Mouse (Mus musculus): ENCODE measurements around the gene Bcl6b. TPM values are rescaled to one million over a fixed set of nuclear protein-coding genes. Genes with fewer than 3 reads are reported as not detected.

Gene Bcl6b
- total and polyA plus RNA-seq, 3 experiments, result 0.22 TPM; not detected in 2

DNA sequence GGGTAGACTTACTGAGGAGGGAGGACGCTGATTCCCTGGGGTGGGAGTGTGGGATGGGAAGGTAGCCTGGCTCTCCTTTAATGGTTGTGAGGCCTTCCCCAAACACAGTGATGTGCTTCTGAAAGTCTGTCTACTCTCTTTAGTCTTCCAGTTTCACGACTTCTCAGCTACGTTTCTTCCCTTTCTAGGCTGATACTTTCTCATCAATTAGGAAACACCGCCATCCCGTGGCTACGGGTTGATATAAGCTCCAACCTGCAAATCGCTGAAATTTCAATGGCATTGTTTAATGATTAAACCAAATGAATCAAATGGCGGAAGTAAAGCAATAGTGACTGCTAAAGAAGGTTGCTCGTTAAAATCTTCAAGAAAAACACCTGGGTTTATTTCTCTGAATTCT lies 16.7 kb downstream of the Bcl6b start:
- ATAC-seq (ENCODE audit: extremely low read depth, insufficient number of reproducible peaks, low FRiP score, poor library complexity, severe bottlenecking) (no peak), DNase-seq (ENCODE audit: low spot score) (no peak)
- Histone ChIP-seq H3K4me1 (ENCODE audit: insufficient read depth, low read depth, low read length) (peaks cover 2% of the 10 kb centered on the region; the same call in 1 of the 2 replicates), H3K27me3 (ENCODE audit: insufficient read depth, low read length) (peaks cover 10% of the 10 kb centered on the region), H3K9me3 (replicated peaks) (peaks cover 10% of the 10 kb centered on the region; the same call in 1 of the 2 replicates), H3K36me3 (replicated peaks) (peaks cover 28% of the 10 kb centered on the region), H3K4me3 (ENCODE audit: low read depth, low read length) (no peak overlapping the region)
- TF ChIP-seq GATA2 (IDR thresholded peaks at IDR 0.05; ENCODE audit: borderline replicate concordance, low read depth, low read length) (no peak), POLR2AphosphoS5 (IDR thresholded peaks at IDR 0.05; ENCODE audit: insufficient replicate concordance, low read depth, low read length) (no peak), GATA1 (IDR thresholded peaks at IDR 0.05; ENCODE audit: borderline replicate concordance, low read length) (no peak), CTCF (IDR thresholded peaks at IDR 0.05; ENCODE audit: low read depth, low read length) (no peak), TAL1 (conservative IDR thresholded peaks at IDR 0.05; ENCODE audit: low read depth, low read length) (no peak)

DNA sequence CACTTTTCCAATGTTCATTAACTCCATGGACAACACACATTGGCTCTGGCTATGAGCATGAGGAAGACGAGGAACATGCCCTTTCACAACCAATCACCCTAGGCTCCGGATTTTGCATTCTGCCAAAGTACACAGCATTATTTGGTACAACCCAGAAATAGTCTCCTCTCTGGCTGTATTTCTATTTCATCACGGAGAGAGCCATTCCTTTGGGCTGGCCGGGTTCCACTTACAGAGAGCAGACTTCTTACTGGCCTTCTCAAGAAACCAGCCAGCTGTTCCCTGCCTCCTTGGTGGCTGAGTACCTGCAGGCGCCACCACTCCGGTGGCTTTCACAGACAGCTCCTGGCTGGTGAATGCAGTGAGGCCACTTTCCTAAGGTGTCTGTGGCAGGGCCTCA lies 17.2 kb downstream of the Bcl6b start, which contains the start of gene Slc16a11:
Gene Slc16a11, plus strand, starts transcription at position 330 of the 400 bp plus-strand sequence.
- H3K9me3 ChIP-seq (replicated peaks), result peaks cover 10% of the 10 kb centered on the region; the same call in 1 of the 2 replicates
- DNase-seq (ENCODE audit: low spot score) (no peak), ATAC-seq (ENCODE audit: extremely low read depth, insufficient number of reproducible peaks, low FRiP score, poor library complexity, severe bottlenecking) (no peak)
- H3K36me3 ChIP-seq (replicated peaks), result peaks cover 24% of the 10 kb centered on the region
- peaks cover 10% of the 10 kb centered on the region for H3K27me3 ChIP-seq (ENCODE audit: insufficient read depth, low read length)
- H3K4me3 ChIP-seq (ENCODE audit: low read depth, low read length), result no peak within 1 kb of the TSS
- TF ChIP-seq GATA1 (IDR thresholded peaks at IDR 0.05; ENCODE audit: borderline replicate concordance, low read length) (no peak), GATA2 (IDR thresholded peaks at IDR 0.05; ENCODE audit: borderline replicate concordance, low read depth, low read length) (no peak), CTCF (IDR thresholded peaks at IDR 0.05; ENCODE audit: low read depth, low read length) (no peak), TAL1 (conservative IDR thresholded peaks at IDR 0.05; ENCODE audit: low read depth, low read length) (no peak), POLR2AphosphoS5 (IDR thresholded peaks at IDR 0.05; ENCODE audit: insufficient replicate concordance, low read depth, low read length) (no peak)
- no peaks in the 10 kb centered on the region for H3K4me1 ChIP-seq (ENCODE audit: insufficient read depth, low read depth, low read length)

DNA sequence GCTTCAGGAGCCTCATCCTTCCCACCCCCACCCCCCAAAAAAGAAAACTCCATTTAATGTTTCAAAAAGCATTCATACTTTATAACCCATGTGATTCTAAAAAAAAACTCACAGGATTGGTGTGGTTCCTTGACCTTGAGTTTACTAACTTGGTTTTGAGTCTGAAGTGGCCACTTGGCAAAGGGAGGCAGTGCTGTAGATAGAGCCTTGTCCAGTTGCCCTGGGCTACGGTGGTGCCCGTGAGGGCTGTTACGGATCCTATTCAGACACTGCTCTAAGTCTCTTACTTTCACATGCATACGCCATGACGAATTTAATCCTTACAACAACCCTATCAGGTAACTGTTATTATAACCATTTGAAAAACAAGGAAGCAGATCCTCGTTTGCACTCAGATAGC lies 17.6 kb downstream of the Bcl6b start:
- Histone ChIP-seq H3K9me3 (replicated peaks) (peaks cover 10% of the 10 kb centered on the region; the same call in 1 of the 2 replicates), H3K4me1 (ENCODE audit: insufficient read depth, low read depth, low read length) (no peaks in the 10 kb centered on the region), H3K36me3 (replicated peaks) (peaks cover 19% of the 10 kb centered on the region), H3K27me3 (ENCODE audit: insufficient read depth, low read length) (peaks cover 10% of the 10 kb centered on the region), H3K4me3 (ENCODE audit: low read depth, low read length) (no peak overlapping the region)
- ATAC-seq (ENCODE audit: extremely low read depth, insufficient number of reproducible peaks, low FRiP score, poor library complexity, severe bottlenecking) (no peak), DNase-seq (ENCODE audit: low spot score) (no peak)
- TF ChIP-seq GATA1 (IDR thresholded peaks at IDR 0.05; ENCODE audit: borderline replicate concordance, low read length) (no peak), POLR2AphosphoS5 (IDR thresholded peaks at IDR 0.05; ENCODE audit: insufficient replicate concordance, low read depth, low read length) (no peak), GATA2 (IDR thresholded peaks at IDR 0.05; ENCODE audit: borderline replicate concordance, low read depth, low read length) (no peak), CTCF (IDR thresholded peaks at IDR 0.05; ENCODE audit: low read depth, low read length) (no peak), TAL1 (conservative IDR thresholded peaks at IDR 0.05; ENCODE audit: low read depth, low read length) (no peak)

DNA sequence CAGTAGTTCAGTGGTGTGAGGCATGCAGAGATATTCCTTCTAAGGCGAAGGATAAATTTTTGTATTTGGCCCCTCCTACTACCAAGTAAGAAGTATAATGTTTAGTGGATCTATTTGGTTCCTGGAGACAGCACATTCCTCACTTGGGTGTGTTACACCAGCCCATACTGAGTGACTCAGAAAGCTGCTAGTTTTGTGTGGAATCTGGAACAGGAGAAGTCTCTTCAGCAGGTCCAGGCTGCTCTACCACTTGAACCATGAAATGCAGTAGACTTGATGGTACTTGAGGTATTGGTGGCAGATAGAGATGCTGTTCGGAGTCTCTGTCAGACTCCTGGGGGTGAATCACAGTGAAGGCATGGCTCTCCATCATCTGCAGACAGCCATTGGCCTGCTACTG lies 18.9 kb downstream of the Bcl6b start:
- ATAC-seq (ENCODE audit: extremely low read depth, insufficient number of reproducible peaks, low FRiP score, poor library complexity, severe bottlenecking), result no peak
- TF ChIP-seq GATA1 (IDR thresholded peaks at IDR 0.05; ENCODE audit: borderline replicate concordance, low read length), result no peak
- no peak for TF ChIP-seq CTCF (IDR thresholded peaks at IDR 0.05; ENCODE audit: low read depth, low read length)
- TF ChIP-seq GATA2 (IDR thresholded peaks at IDR 0.05; ENCODE audit: borderline replicate concordance, low read depth, low read length), result no peak
- TF ChIP-seq TAL1 (conservative IDR thresholded peaks at IDR 0.05; ENCODE audit: low read depth, low read length), result no peak
- TF ChIP-seq POLR2AphosphoS5 (IDR thresholded peaks at IDR 0.05; ENCODE audit: insufficient replicate concordance, low read depth, low read length), result no peak
- H3K4me1 ChIP-seq (ENCODE audit: insufficient read depth, low read depth, low read length), result no peaks in the 10 kb centered on the region
- no peak for DNase-seq (ENCODE audit: low spot score)
- H3K36me3 ChIP-seq (replicated peaks), result peaks cover 8% of the 10 kb centered on the region
- H3K4me3 ChIP-seq (ENCODE audit: low read depth, low read length), result no peak overlapping the region
- H3K9me3 ChIP-seq (replicated peaks), result peaks cover 10% of the 10 kb centered on the region; the same call in 1 of the 2 replicates
- H3K27me3 ChIP-seq (ENCODE audit: insufficient read depth, low read length), result peaks cover 16% of the 10 kb centered on the region

DNA sequence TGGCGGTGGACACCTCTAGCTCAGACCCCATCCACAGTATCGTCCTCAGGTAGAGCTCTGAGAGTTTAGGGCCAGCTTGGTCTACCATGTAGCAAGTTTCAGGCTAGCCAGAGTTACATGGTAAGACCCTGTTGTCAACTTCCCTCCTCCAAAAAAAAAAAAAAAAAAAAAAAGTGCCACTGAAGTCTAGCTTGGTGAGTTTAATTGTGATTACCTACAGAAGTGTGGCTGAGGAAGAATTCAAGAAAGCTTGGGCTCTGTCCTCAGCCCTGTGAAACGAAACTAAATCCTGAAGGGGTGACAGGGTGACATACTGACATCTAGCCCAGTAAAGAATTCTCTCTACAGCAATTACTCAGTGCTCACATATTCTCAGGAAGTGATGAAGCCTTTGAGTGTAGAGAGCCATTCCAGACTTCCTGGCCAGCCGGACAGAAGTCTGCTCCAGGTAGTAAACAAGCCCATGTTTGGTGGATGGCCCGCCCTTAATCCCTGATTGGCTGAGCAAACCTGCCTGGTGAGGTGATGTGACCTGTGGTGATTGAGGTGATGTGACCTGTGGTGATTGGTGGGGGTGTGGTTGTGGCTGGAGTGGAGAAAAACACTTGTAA lies 20.7 kb downstream of the Bcl6b start:
- no peak for DNase-seq (ENCODE audit: low spot score)
- Histone ChIP-seq H3K4me3 (ENCODE audit: low read depth, low read length) (no peak overlapping the region), H3K36me3 (replicated peaks) (no peaks in the 10 kb centered on the region), H3K4me1 (ENCODE audit: insufficient read depth, low read depth, low read length) (no peaks in the 10 kb centered on the region), H3K9me3 (replicated peaks) (no peaks in the 10 kb centered on the region), H3K27me3 (ENCODE audit: insufficient read depth, low read length) (peaks cover 23% of the 10 kb centered on the region)
- no peak for TF ChIP-seq POLR2AphosphoS5 (IDR thresholded peaks at IDR 0.05; ENCODE audit: insufficient replicate concordance, low read depth, low read length)
- ATAC-seq (ENCODE audit: extremely low read depth, insufficient number of reproducible peaks, low FRiP score, poor library complexity, severe bottlenecking), result no peak

DNA sequence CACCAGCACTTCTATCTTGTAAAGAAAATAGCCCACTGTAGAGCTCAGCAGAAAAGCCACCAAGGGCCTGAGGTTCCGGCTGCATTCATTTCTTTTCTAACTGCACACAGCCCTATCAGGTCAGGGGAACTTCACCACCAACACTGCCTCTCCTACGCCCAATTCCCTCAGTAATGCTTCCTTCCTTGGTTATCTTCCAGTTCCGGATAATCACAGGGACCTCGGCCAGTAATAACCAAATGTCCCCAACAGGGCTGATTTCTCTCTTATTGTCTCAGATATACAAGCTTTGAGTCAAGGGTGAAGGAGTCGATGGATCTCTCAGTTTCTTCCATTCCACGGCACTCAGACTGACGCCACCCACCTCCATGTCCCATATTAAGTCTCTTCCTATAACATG lies 22.3 kb downstream of the Bcl6b start:
- H3K27me3 ChIP-seq (ENCODE audit: insufficient read depth, low read length), result peaks cover 35% of the 10 kb centered on the region
- no peaks in the 10 kb centered on the region for H3K9me3 ChIP-seq (replicated peaks)
- TF ChIP-seq CTCF (IDR thresholded peaks at IDR 0.05; ENCODE audit: low read depth, low read length), result no peak
- no peak for TF ChIP-seq TAL1 (conservative IDR thresholded peaks at IDR 0.05; ENCODE audit: low read depth, low read length)
- TF ChIP-seq GATA1 (IDR thresholded peaks at IDR 0.05; ENCODE audit: borderline replicate concordance, low read length), result no peak
- TF ChIP-seq GATA2 (IDR thresholded peaks at IDR 0.05; ENCODE audit: borderline replicate concordance, low read depth, low read length), result no peak
- no peak for TF ChIP-seq POLR2AphosphoS5 (IDR thresholded peaks at IDR 0.05; ENCODE audit: insufficient replicate concordance, low read depth, low read length)
- H3K4me1 ChIP-seq (ENCODE audit: insufficient read depth, low read depth, low read length), result peaks cover 3% of the 10 kb centered on the region; the same call in 1 of the 2 replicates
- no peaks in the 10 kb centered on the region for H3K36me3 ChIP-seq (replicated peaks)
- DNase-seq (ENCODE audit: low spot score), result no peak
- H3K4me3 ChIP-seq (ENCODE audit: low read depth, low read length), result no peak overlapping the region
- no peak for ATAC-seq (ENCODE audit: extremely low read depth, insufficient number of reproducible peaks, low FRiP score, poor library complexity, severe bottlenecking)
